Mouse (Mus musculus): ENCODE results near the gene Acsbg2. TPM values are rescaled to one million over a fixed set of nuclear protein-coding genes. Genes with fewer than 3 reads are reported as not detected.

Gene Acsbg2
- polyA plus RNA-seq, 1 experiment from 2014 or later = not detected

DNA sequence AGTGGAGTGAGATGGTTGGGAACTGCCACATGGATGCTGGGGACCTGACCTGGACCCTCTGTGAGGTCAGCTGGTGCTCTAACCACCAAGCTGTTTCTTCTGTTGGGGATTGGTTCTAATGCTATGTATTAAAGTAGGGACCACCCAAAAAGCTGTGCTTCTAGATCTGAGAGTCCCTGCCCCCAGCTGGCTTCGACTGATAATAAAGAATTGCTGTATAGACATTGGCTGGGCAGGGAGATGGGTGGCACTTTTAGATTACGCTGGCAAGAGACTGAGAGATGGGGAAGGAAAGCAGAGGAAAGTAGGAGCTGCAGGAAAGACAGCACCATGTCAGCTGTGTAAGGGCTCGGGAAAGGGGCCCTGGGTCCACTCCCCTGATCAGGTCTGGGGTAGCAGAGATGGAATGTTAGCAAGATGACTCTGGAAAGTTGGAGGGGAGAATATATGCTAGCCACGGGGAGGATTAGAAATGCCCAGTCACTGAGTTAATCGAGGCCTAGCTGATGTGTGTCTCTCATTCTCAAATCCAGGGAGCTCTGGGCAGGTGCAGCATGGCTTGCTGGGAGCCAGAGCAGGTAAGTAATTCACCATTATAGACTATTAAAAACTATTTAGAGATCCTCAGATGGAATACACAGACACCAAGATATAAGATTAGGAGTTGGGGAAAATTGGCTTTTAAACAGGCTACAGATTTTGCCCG, 80.5 kb downstream of the Acsbg2 start:
- 35% methylated on average over 6 of the region's 6 CpGs for WGBS (ENCODE audit: insufficient replicate concordance)
- peaks cover 19% of the 10 kb centered on the region for H3K36me3 ChIP-seq
- H3K27ac ChIP-seq = peak overlapping the region; percentile 96
- H3K9me3 ChIP-seq (replicated peaks) = no peaks in the 10 kb centered on the region
- peak overlapping the region; percentile 70 for H3K4me2 ChIP-seq
- peak overlapping the region; percentile 53 for H3K4me3 ChIP-seq (replicated peaks)
- ATAC-seq (ENCODE audit: low read depth) (peak; percentile 95), DNase-seq (peak; percentile 83)
- peak overlapping the region; percentile 74 for H3K9ac ChIP-seq
- no peaks in the 10 kb centered on the region for H3K27me3 ChIP-seq
- peaks cover 49% of the 10 kb centered on the region for H3K4me1 ChIP-seq (replicated peaks)

Other genes starting within 250 kb of the Acsbg2 start
- gene Lonp1, start 247.6 kb downstream of the Acsbg2 start, polyA plus RNA-seq (2015; fragmentation: Nextera tagmentation; extraction: Ambion mirVana) = 41.0 and 42.2 TPM in 2 replicates
- 0.37 and 0.64 TPM in 2 replicates for gene Catsperd, start 246.3 kb downstream of the Acsbg2 start, polyA plus RNA-seq (2015; fragmentation: Nextera tagmentation; extraction: Ambion mirVana)
- 49.6 and 50.8 TPM in 2 replicates for gene Ranbp3, start 201.2 kb downstream of the Acsbg2 start, polyA plus RNA-seq (2015; fragmentation: Nextera tagmentation; extraction: Ambion mirVana)
- 229 and 268 TPM in 2 replicates for gene Ndufa11, start 156.7 kb downstream of the Acsbg2 start, polyA plus RNA-seq (2015; fragmentation: Nextera tagmentation; extraction: Ambion mirVana)
- gene Vmac, start 156.4 kb downstream of the Acsbg2 start, polyA plus RNA-seq (2015; fragmentation: Nextera tagmentation; extraction: Ambion mirVana) = 2.6 and 3.2 TPM in 2 replicates
- gene Nrtn, start 116.9 kb downstream of the Acsbg2 start, polyA plus RNA-seq (2015; fragmentation: Nextera tagmentation; extraction: Ambion mirVana) = 1.00 and 1.0 TPM in 2 replicates
- gene Dus3l, start 109.7 kb downstream of the Acsbg2 start, polyA plus RNA-seq (2015; fragmentation: Nextera tagmentation; extraction: Ambion mirVana) = 17.2 and 17.5 TPM in 2 replicates
- 0.45 and 0.61 TPM in 2 replicates for gene Prr22, start 104.2 kb downstream of the Acsbg2 start, polyA plus RNA-seq (2015; fragmentation: Nextera tagmentation; extraction: Ambion mirVana)
- 10.1 and 10.7 TPM in 2 replicates for gene Rfx2, start 43.4 kb downstream of the Acsbg2 start, polyA plus RNA-seq (2015; fragmentation: Nextera tagmentation; extraction: Ambion mirVana)
- gene 1700061G19Rik, start 1.0 kb upstream of the Acsbg2 start, polyA plus RNA-seq (2015; fragmentation: Nextera tagmentation; extraction: Ambion mirVana) = 0.03 and 0.08 TPM in 2 replicates
- gene Mllt1, start 61.0 kb upstream of the Acsbg2 start, polyA plus RNA-seq (2015; fragmentation: Nextera tagmentation; extraction: Ambion mirVana) = 11.0 and 12.1 TPM in 2 replicates
- gene Acer1, start 107.7 kb upstream of the Acsbg2 start, polyA plus RNA-seq (2015; fragmentation: Nextera tagmentation; extraction: Ambion mirVana) = not detected in 2 replicates
- gene Clpp, start 115.9 kb upstream of the Acsbg2 start, polyA plus RNA-seq (2015; fragmentation: Nextera tagmentation; extraction: Ambion mirVana) = 88.2 and 100.0 TPM in 2 replicates
- gene Alkbh7, start 122.9 kb upstream of the Acsbg2 start, polyA plus RNA-seq (2015; fragmentation: Nextera tagmentation; extraction: Ambion mirVana) = 19.7 and 20.9 TPM in 2 replicates
- gene Pspn, start 125.6 kb upstream of the Acsbg2 start, polyA plus RNA-seq (2015; fragmentation: Nextera tagmentation; extraction: Ambion mirVana) = 0.23 TPM in 1 of 2 replicates, not detected in the other
- gene Gtf2f1, start 136.8 kb upstream of the Acsbg2 start, polyA plus RNA-seq (2015; fragmentation: Nextera tagmentation; extraction: Ambion mirVana) = 64.4 and 73.9 TPM in 2 replicates
- 0.20 and 0.21 TPM in 2 replicates for gene Gm17949, start 137.0 kb upstream of the Acsbg2 start, polyA plus RNA-seq (2015; fragmentation: Nextera tagmentation; extraction: Ambion mirVana)
- 26.2 and 27.8 TPM in 2 replicates for gene Khsrp, start 157.1 kb upstream of the Acsbg2 start, polyA plus RNA-seq (2015; fragmentation: Nextera tagmentation; extraction: Ambion mirVana)
- gene Slc25a41, start 167.2 kb upstream of the Acsbg2 start, polyA plus RNA-seq (2015; fragmentation: Nextera tagmentation; extraction: Ambion mirVana) = not detected in 2 replicates
- gene Crb3, start 184.7 kb upstream of the Acsbg2 start, polyA plus RNA-seq (2015; fragmentation: Nextera tagmentation; extraction: Ambion mirVana) = 2.9 and 3.1 TPM in 2 replicates
- gene Slc25a23, start 185.4 kb upstream of the Acsbg2 start, polyA plus RNA-seq (2015; fragmentation: Nextera tagmentation; extraction: Ambion mirVana) = 2.4 and 2.9 TPM in 2 replicates
- gene Dennd1c, start 204.1 kb upstream of the Acsbg2 start, polyA plus RNA-seq (2015; fragmentation: Nextera tagmentation; extraction: Ambion mirVana) = 0.97 and 1.6 TPM in 2 replicates
- 0.55 and 0.87 TPM in 2 replicates for gene Tubb4a, start 213.3 kb upstream of the Acsbg2 start, polyA plus RNA-seq (2015; fragmentation: Nextera tagmentation; extraction: Ambion mirVana)
- 1.0 and 1.1 TPM in 2 replicates for gene Tnfsf9, start 230.9 kb upstream of the Acsbg2 start, polyA plus RNA-seq (2015; fragmentation: Nextera tagmentation; extraction: Ambion mirVana)

Data from liver, embryonic 13.5 days (tissue).